Mouse (Mus musculus) lung, postnatal 4 days (tissue): ENCODE data around the gene Pdcd11.
A peak's percentile ranks its signal among the peaks of the same experiment; 100 is the strongest.

ENCODE experiments used
- DNase-seq, 2 experiments: peaks; one replicate each; pipeline ENCODE4 v3.0.0; 2021

Gene Pdcd11

GRCm38 (mm10) chr19:47090550-47091156, at the start of gene Pdcd11, which contains the start of gene Usmg5:
Gene Pdcd11 (plus strand): TSS chr19:47090768.
Gene Usmg5 (minus strand): TSS chr19:47090647.
- peak; percentile 96 to 97 for DNase-seq

DNA sequence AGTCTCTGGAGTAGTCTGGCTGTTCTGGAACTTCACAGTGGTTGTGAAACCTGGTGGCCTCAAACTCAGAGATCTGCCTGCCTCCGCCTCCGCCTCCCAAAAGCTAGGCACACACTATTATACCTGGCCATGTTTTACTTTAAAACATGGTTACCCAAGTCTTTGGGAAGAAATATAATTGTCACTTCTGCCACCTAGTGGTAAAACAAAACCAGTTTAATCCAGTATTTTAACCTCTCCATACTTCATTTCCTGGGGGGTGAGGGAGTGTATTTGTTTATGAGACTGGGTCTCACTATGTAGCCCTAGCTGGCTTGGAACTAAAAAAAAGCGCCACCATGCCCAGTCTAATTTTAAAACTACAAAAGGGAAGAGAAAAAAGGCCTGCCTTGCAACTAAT, 47.0 kb upstream of the Pdcd11 start:
- no peak for DNase-seq

DNA sequence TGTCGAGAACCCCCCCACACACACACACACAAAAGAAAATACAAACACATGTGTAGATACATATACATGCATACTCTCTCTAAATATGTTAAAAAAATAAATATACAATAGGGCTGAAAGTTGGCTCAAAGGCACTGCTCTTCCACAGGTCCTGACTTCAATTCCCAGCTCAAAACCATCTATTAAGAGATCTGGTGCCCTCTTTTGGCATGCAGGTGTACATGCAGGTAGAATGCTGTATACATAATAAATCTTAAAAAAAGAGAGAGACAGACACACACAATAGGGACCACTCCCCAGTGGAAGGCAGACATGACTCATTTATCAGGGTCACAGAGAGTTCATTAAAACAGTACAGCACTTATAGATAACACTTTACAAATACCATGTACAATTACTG, 44.2 kb upstream of the Pdcd11 start:
- DNase-seq: no peak

GRCm38 (mm10) chr19:47047236-47047833, 43.2 kb upstream of the Pdcd11 start:
- DNase-seq: no peak

DNA sequence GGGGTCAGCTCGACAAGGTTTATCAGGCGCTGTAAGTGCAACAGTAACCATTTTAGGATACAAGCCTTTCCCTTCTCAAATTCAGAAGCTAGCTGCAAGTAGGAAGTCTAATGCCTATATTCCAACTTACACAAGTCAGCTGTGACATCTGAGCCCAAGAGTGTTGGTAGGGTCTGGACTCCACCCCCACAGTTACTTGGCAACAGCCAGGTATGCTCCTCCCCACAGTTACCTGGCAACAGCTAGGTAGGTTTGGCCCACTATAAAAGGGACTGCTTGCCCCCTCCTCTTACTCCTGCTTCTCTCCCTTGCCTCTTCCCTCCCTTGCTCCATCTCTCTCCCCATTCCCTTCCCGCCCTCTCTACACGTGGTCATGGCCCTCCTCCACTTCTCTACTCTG, 41.5 kb upstream of the Pdcd11 start:
- no peak for DNase-seq

- no peak for DNase-seq
Observed at GRCm38 (mm10) chr19:47049840-47050239, 40.7 kb upstream of the Pdcd11 start.

GRCm38 (mm10) chr19:47050271-47051032, 40.1 kb upstream of the Pdcd11 start, which contains the start of gene Pcgf6:
Gene Pcgf6 (minus strand): TSS chr19:47050906.
- DNase-seq: peak; percentile 79 to 82

DNA sequence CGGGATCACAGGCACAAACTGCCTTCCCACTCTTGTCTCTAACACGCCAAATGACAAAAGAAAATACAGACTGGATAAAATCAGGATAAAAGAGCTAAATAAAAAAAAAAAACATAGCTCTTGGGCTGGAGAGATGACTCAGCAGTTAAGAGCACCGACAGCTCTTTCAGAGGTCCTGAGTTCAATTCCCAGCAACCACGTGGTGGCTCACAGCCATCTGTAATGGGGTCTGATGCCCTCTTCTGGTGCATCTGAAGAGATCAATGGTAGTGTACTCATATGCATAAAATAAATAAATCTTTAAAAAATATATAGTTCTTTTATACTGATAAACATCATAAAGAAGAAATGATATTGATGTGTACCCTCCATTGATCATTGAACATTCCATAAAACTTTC, 37.6 kb upstream of the Pdcd11 start:
- DNase-seq: no peak

DNA sequence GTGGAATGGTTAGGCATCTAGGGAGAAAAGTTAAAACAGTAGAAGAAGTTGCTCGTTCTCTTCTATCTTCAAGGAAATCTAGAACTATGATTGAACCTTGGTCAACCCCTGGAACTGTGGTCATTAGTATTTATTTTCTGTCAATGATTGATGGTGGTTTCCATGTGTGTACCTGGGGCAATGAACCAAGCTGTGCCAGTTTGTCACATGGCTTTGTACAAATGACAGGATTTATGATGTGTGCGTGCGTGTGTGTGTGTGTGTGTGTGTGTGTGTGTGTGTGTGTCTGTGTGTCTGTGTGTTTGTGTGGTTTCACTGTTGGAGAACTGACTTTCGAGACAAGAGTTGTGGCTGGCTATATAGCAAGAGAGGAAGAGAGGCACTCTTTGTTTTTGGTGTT, 37.1 kb upstream of the Pdcd11 start:
- no peak for DNase-seq

- DNase-seq: no peak
Observed at GRCm38 (mm10) chr19:47057684-47058083, 32.9 kb upstream of the Pdcd11 start.

- DNase-seq: no peak
Observed at GRCm38 (mm10) chr19:47065860-47066259, 24.7 kb upstream of the Pdcd11 start.

GRCm38 (mm10) chr19:47067096-47067882, 23.3 kb upstream of the Pdcd11 start, which contains the start of gene Taf5:
Gene Taf5 (plus strand): TSS chr19:47067746.
- peak; percentile 98 to 99 for DNase-seq

DNA sequence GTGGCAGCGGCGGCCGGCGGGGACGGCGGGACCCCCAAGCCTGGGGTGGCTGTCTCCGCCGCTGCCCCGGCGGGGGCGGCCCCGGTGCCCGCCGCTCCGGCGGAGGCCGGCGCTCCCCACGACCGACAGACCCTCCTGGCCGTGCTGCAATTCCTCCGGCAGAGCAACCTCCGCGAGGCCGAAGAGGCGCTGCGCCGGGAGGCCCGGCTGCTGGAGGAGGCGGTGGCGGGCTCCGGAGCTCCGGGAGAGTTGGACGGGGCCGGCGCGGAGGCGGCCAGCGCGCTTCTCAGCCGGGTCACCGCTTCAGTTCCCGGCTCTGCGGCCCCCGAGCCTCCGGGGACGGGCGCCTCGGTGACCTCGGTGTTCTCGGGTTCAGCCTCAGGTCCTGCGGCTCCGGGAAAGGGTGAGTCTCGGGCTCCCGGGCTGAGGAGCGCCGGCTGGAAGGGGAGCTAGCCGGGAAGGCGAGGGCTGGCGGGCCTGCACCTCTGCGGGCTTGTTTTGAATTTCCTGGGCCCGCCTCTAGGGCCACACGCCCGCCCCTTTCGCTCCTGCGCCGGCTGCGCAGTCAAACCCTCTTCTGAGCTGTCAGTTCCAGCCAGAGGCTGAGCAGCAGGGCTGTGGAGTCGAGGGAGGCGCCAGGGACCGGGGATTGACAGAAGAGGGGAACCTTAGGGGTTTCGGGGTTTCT, 22.5 kb upstream of the Pdcd11 start:
- DNase-seq: peak; percentile 88 to 92

DNA sequence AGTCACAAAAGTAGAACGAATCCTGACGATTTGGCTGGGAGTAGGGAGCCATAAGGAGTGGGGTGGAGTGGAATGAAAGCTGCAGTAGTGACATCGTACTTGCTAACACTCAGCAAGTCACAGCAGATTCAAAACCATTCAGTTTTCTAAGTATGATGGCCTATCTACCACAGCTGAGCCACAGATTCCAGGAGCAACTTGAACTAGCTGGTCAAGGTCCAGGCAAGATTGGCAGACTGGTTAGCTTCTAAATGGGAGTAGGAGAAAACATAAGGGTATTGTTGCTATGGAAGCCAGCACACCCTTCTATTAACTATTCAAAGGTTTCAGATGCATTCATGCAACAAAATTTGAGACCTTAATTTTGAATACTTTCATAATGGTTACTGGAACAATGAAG, 2.3 kb upstream of the Pdcd11 start:
- no peak for DNase-seq

GRCm38 (mm10) chr19:47089718-47090525, 646 bp upstream of the Pdcd11 start:
- DNase-seq: no peak

DNA sequence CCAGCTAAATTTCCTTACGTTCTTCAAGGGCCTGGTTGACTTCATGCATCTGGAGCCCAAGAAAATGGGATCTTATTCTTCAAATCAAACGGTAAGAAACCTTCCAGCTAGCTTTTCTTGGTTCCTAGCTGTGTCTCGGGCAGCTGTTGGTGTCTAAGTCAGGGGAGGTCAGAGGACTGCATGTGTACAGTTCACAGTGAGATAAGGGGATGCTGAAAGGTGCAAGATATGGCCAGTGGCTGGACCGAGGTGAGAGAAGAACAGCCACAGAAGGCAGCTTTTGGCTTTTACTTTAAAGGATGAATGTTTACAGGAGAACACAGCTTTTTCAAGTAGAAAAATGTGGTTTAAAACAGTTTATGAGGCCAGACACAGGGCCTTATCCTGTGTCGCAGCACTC, 10.5 kb downstream of the Pdcd11 start:
- DNase-seq: no peak

GRCm38 (mm10) chr19:47104641-47105271, 14.2 kb downstream of the Pdcd11 start:
- no peak for DNase-seq

- DNase-seq: no peak
Observed at GRCm38 (mm10) chr19:47118634-47119033, 28.1 kb downstream of the Pdcd11 start.

DNA sequence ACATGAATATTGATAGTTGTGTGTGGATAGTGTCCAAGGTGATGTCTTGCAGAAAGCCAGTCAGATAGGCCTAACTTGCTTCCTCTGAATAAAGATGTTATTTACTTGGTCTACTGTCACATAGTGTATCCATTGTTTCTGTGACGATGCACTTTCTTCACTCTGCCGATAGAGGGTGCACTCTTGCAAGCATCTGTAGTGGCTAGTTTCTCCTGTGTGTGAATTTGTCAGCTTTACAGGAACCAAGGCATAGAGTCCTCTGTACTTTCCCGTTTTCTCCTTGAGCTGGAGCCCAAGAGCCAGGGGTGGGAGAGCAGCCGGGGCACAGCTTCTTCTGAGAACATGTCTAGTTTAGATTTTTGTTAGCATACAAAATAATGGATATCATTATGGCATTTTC, 30.5 kb downstream of the Pdcd11 start:
- DNase-seq: peak in 1 of 2 experiments; percentile 22

DNA sequence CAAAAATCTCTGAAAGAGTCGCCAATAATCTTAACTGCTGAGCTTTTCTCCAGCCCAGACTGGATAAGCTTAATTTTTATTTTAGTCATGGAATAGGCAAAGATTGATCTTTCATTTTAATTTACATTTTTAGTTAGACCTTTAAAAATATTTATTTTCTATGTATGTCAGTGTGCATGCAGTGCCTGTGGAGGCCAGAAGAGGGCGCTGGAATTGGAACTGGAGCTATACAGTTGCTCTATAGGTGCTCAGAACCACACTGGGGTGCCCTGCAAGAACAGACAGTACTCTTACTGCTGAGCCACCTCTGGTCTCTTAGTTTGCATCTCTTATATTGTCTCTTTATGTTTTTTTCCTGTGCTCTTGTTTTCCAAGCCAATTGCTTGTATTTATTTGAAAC, 32.2 kb downstream of the Pdcd11 start:
- DNase-seq: peak in 1 of 2 experiments; percentile 45

DNA sequence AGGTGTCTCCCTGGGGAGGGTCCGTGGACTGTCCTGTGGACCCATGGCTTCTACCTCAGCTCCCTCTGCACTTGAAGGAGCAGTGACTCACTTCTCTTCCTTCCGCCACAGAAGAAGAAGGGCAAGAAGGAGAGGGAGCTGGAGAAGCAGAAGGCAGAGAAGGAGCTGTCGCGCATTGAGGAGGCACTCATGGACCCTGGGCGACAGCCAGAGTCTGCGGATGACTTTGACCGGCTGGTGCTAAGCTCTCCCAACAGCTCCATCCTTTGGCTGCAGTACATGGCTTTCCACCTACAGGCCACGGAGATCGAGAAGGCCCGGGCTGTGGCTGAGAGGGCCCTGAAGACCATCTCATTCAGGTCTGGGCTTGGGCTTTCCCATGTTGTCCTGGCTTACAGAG, 37.6 kb downstream of the Pdcd11 start:
- DNase-seq: no peak
